Mouse (Mus musculus) ES-E14 (cell line): ENCODE results near the gene Asgr1.

Experiments used
- CHD2 ChIP-seq: IDR thresholded peaks from 2 replicates; pipeline ENCODE4 v1.6.1; 2014; ENCODE audit warnings: mild to moderate bottlenecking, low read depth, low read length, inconsistent platforms
- HCFC1 ChIP-seq: IDR thresholded peaks from 2 replicates; pipeline ENCODE4 v1.6.1; 2012; ENCODE audit warnings: low read length, inconsistent platforms, borderline replicate concordance; ENCODE audit not compliant: insufficient read depth
- ZC3H11A ChIP-seq: IDR thresholded peaks from 2 replicates; pipeline ENCODE4 v1.6.1; 2012; ENCODE audit warnings: low read depth, mild to moderate bottlenecking, inconsistent platforms, low read length, borderline replicate concordance
- ZNF384 ChIP-seq: IDR thresholded peaks from 2 replicates; pipeline ENCODE4 v1.6.1; 2012; ENCODE audit warnings: low read depth, low read length, inconsistent platforms

DNA sequence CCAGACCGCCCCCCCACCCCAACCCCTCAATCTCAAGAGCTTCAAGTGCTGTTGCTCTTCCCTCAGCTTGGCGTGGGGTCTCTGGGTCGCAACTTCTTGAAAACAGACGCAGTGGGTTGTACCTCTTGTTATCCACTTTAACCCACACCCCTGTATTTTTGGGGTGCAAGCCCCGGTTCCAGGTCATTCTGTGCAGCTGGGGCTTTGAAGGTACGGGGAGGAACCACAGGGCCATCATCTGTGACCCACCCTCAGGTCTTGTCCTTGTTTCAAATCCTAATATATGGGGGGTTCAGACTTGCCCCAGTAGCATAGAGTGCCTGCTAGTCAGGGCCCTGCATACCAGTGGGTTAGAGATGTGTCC lies 29.8 kb upstream of the Asgr1 start:
- TF ChIP-seq ZC3H11A (no peak), ZNF384 (no peak), CHD2 (no peak), HCFC1 (no peak)
